Mouse (Mus musculus): ENCODE results near the gene Il34.

The Il34 gene

DNA sequence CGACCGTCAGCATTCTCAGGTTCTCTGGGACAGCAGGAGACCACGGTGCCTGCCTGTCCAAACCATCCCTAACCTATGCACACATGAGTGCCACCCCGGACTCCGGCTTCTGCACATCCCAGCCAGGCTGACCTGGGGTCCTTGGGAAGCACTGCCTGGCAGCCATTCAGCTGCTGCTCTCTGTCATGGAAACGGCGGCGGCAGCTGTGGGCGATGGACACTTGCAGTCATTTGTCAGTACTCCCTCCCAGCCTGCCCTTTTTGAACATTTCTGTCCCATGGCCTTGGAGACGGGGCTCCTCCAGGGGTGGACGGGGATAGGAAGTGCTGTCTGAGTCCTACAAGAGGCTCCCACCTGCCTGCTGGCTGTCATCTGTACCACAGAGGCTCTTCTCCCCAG is 97.3 kb downstream of the Il34 start:
- DNase-seq (ENCODE audit: low spot score): no peak

- DNase-seq (ENCODE audit: low spot score): no peak
Measured at GRCm38 (mm10) chr8:110706288-110706870, 99.3 kb downstream of the Il34 start.

- no peak for DNase-seq (ENCODE audit: low spot score)
Measured at GRCm38 (mm10) chr8:110705391-110706287, 100.1 kb downstream of the Il34 start.

DNA sequence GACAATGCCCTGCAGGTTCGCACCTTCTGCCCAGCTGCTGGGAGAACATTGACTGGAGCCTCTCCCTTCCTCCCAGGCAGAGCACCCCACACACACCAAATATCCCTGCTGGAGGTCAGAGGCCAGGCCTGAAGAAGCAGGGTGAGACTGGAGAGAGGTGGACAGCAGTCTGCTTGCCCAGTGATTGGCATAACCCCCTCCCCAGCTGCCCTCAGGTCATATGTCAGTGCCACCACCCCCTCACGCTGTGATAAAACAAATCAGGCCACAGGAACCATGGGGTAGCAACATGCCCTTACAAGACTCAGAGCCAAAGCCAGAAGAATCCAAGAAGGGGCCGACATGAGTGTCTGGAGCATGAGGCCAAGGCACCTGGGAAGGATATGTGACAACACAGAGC is 101.6 kb downstream of the Il34 start:
- DNase-seq (ENCODE audit: low spot score): no peak

DNA sequence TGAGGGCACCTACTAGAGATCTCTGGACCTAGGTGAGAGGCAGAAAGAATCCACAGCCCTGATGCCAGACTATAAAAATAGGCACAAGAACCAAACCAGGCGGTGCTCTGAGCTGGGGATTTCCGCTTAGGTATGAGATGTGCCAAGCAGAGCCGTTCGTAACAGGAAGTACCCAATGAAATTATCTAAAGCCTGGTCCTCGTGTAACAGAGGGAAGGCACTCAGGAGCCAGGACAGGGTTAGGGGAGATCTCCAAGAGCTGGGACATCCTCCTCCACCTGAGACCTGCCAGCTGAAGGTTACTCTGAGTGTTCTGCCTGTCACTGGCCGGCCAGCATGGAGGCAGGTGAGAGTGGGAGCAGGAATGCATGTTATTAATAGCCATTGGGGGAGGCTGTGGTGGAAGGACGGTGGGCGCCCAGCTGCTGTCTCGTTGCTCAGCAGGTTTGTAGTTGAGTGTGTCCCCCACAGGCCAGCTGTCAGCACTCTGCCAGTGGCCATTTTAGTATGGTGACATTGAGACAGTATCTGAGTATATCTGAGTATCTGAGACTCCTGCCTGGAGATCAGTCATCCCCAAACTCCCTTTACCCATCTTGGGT is 102.2 kb downstream of the Il34 start:
- no peak for DNase-seq (ENCODE audit: low spot score)

- DNase-seq (ENCODE audit: low spot score): no peak
Measured at GRCm38 (mm10) chr8:110702636-110703459, 102.9 kb downstream of the Il34 start.

GRCm38 (mm10) chr8:110700561-110700960 is 105.2 kb downstream of the Il34 start:
- no peak for DNase-seq (ENCODE audit: low spot score)

DNA sequence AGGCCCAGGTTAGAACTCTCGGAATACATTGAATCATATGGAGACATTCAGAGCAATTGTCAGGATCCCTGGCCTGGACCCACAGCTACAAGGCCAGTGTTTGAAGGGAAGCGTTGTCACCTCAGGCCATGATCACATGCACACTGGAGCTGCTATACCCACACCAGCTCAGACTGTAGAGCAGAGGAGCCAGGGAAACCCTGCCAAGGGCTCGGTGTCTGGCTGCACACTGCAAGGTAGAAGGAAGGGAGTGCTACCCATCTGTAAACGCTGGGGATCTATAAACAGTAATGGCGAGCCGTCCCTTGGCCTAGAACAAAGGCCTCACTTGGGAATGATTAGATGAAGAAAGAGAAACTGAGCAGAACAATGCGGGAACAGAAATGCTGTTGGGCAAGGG is 106.2 kb downstream of the Il34 start:
- no peak for DNase-seq (ENCODE audit: low spot score)

GRCm38 (mm10) chr8:110698098-110698497 is 107.6 kb downstream of the Il34 start:
- DNase-seq (ENCODE audit: low spot score): no peak

DNA sequence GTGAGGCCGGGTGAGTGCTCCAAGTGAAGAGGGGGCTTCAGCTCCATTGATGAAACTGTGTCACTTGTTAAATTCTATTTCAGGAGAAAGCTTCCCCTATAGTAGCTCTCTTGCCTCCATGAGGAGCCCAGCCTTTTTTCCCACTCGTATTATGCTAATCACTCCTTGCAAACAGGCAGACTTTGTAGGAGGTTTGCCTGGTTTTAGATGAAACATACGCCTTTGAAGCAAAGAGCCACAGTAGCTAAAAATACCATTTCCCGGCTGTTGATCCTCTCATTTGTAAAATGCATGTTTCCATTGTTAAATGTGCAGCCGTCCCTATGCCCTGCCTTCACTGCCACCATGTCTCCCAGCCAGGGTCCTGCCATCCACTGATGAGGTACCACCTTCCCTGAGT is 108.2 kb downstream of the Il34 start:
- DNase-seq (ENCODE audit: low spot score): no peak

- no peak for DNase-seq (ENCODE audit: low spot score)
Measured at GRCm38 (mm10) chr8:110696051-110696450, 109.7 kb downstream of the Il34 start.

- DNase-seq (ENCODE audit: low spot score): no peak
Measured at GRCm38 (mm10) chr8:110695431-110695830, 110.3 kb downstream of the Il34 start.

DNA sequence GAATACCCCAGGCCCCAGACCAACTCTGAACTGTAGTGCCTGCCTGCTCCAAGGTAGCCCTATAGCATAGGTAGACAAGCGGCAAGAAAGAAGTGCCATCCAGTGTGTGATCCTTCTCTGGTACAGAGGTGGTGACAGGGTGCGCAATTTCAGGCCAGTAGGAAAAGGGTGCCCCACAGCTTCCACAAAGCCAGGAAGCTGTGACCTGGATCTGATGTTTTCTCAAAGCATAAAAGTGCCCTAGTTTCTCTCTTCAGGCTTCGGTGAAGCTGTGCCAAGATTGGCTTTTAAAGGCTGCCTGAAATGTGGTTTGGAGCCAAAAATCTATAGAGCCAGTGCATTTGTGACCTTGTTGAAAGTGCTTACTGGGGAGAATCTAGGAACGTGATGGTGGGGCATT is 110.9 kb downstream of the Il34 start:
- DNase-seq (ENCODE audit: low spot score): no peak

GRCm38 (mm10) chr8:110694226-110694625 is 111.5 kb downstream of the Il34 start:
- DNase-seq (ENCODE audit: low spot score): no peak

Measured in adipocyte (in vitro differentiated cells).